In the genomic region with DNA sequence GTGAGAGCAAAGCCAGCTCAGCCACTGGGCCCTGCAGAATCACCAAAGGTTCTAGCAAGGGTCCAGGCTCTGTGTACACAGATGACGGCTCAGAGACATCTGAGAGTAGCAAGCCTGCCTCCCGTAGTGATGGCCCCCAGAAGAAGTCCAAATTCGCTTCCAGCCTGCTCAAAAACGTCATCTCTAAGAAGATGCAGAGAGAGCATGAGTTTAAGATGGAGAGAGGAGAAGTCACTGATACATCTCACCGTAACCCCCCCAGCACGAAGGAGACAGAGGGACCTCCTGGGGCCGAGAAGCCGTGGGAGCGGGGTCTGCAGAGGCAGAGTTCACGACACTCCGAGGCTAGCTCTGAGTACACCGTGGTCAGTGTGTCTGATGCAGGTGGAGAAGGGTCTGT, we compare ENCODE assay signal across 14 mouse cellular contexts. TPM values are rescaled to one million over a fixed set of nuclear protein-coding genes. Genes with fewer than 3 reads are reported as not detected.
A peak's percentile ranks its signal among the peaks of the same experiment; 100 is the strongest.
DNase-seq lines count a peak whose midpoint lies in the region; ATAC-seq and TF ChIP-seq lines count a peak whose summit lies in the region.
"Had no signal": no experiment of that assay in that cellular context is flagged by ENCODE, and none has a peak within 500 bp of the region (broad histone marks: within the 10 kb centered on the region; RNA-seq: fewer than 3 reads in every experiment).

TSS of gene Gm5105 (minus strand) at position 101 of the 400 bp plus-strand sequence.

- H3K27ac ChIP-seq in heart, embryonic 10.5 days = peak within 1 kb of the TSS; percentile 84
- H3K27ac ChIP-seq in kidney, postnatal 0 days = no peak within 1 kb of the TSS
- no peak within 1 kb of the TSS for H3K27ac ChIP-seq in hindbrain, embryonic 15.5 days (replicated peaks)
- H3K27ac ChIP-seq in midbrain, embryonic 16.5 days (ENCODE audit: low read length) = no peak within 1 kb of the TSS
- H3K27ac ChIP-seq: lung, embryonic 15.5 days; neural tube, embryonic 15.5 days had no signal

- H3K27me3 ChIP-seq in heart, embryonic 10.5 days (ENCODE audit: insufficient read depth, poor library complexity, severe bottlenecking) = no peaks in the 10 kb centered on the region
- H3K27me3 ChIP-seq in kidney, postnatal 0 days (ENCODE audit: insufficient read depth, low read length) = no peaks in the 10 kb centered on the region
- H3K27me3 ChIP-seq in hindbrain, embryonic 15.5 days = no peaks in the 10 kb centered on the region
- no peaks in the 10 kb centered on the region for H3K27me3 ChIP-seq in midbrain, embryonic 16.5 days (ENCODE audit: control insufficient read depth, insufficient read depth, low read depth, low read length)
- H3K27me3 ChIP-seq: lung, embryonic 15.5 days; neural tube, embryonic 15.5 days had no signal

- H3K4me1 ChIP-seq in heart, embryonic 10.5 days = peaks cover 82% of the 10 kb centered on the region
- peaks cover 22% of the 10 kb centered on the region for H3K4me1 ChIP-seq in kidney, postnatal 0 days (replicated peaks; ENCODE audit: insufficient read depth, low read length)
- H3K4me1 ChIP-seq in hindbrain, embryonic 15.5 days (replicated peaks) = peaks cover 28% of the 10 kb centered on the region
- H3K4me1 ChIP-seq in midbrain, embryonic 16.5 days (ENCODE audit: control insufficient read depth, insufficient read depth, low read length) = peaks cover 4% of the 10 kb centered on the region; the same call in 1 of the 2 replicates

- no peaks in the 10 kb centered on the region for H3K9me3 ChIP-seq in heart, embryonic 10.5 days
- no peaks in the 10 kb centered on the region for H3K9me3 ChIP-seq in kidney, postnatal 0 days (replicated peaks; ENCODE audit: low read length)
- H3K9me3 ChIP-seq in hindbrain, embryonic 15.5 days = no peaks in the 10 kb centered on the region
- no peaks in the 10 kb centered on the region for H3K9me3 ChIP-seq in midbrain, embryonic 16.5 days (replicated peaks; ENCODE audit: control insufficient read depth, low read length, poor library complexity, severe bottlenecking)
- H3K9me3 ChIP-seq: lung, embryonic 15.5 days; neural tube, embryonic 15.5 days had no signal

- ATAC-seq in kidney, postnatal 0 days (replicated peaks; ENCODE audit: low FRiP score, low read depth) = no peak
- no peak for ATAC-seq in hindbrain, embryonic 15.5 days (ENCODE audit: low FRiP score, low read depth)
- ATAC-seq in midbrain, embryonic 16.5 days = no peak
- ATAC-seq: CD4-positive, CD25-positive, alpha-beta regulatory T cell, adult 4 months had no signal

- DNase-seq in heart, embryonic 10.5 days (ENCODE audit: low spot score) = no peak
- DNase-seq in heart, postnatal 4 days = no peak
- DNase-seq in kidney, postnatal 0 days (ENCODE audit: low spot score) = no peak
- DNase-seq in kidney, postnatal 4 days = no peak
- no peak for DNase-seq in cerebellum, adult 18-20 months
- no peak for DNase-seq in adrenal gland, adult 2 months
- DNase-seq: liver; thymus, postnatal 36 days had no signal

- WGBS in heart, embryonic 10.5 days = 87% methylated on average over 12 of the region's 12 CpGs
- WGBS in kidney, postnatal 0 days = 91% methylated on average over 12 of the region's 12 CpGs
- 90% methylated on average over 12 of the region's 12 CpGs for WGBS in hindbrain, embryonic 15.5 days
- 93% methylated on average over 12 of the region's 12 CpGs for WGBS in midbrain, embryonic 16.5 days

- no peak for TF ChIP-seq CTCF in kidney, postnatal 0 days (IDR thresholded peaks at IDR 0.05; ENCODE audit: low read depth)

- no peaks in the 10 kb centered on the region; the same call in none of the 2 replicates for H3K36me3 ChIP-seq in heart, embryonic 10.5 days
- H3K36me3 ChIP-seq in kidney, postnatal 0 days (ENCODE audit: insufficient read depth, low read length) = no peaks in the 10 kb centered on the region
- H3K36me3 ChIP-seq in hindbrain, embryonic 15.5 days = no peaks in the 10 kb centered on the region
- H3K36me3 ChIP-seq in midbrain, embryonic 16.5 days (ENCODE audit: control insufficient read depth, insufficient read depth, low read length) = no peaks in the 10 kb centered on the region
- H3K36me3 ChIP-seq: lung, embryonic 15.5 days; neural tube, embryonic 15.5 days had no signal

- H3K4me3 ChIP-seq in heart, embryonic 10.5 days = peak within 1 kb of the TSS; percentile 51; the same call in 1 of the 2 replicates
- H3K4me3 ChIP-seq in kidney, postnatal 0 days (replicated peaks; ENCODE audit: low read depth, low read length) = 0 out of 2 replicates have a peak within 1 kb of the TSS, but pooled peaks have one; percentile 7
- H3K4me3 ChIP-seq in hindbrain, embryonic 15.5 days = peak within 1 kb of the TSS; percentile 5; the same call in 1 of the 2 replicates
- no peak within 1 kb of the TSS for H3K4me3 ChIP-seq in midbrain, embryonic 16.5 days (ENCODE audit: low read depth, low read length)
- H3K4me3 ChIP-seq: lung, embryonic 15.5 days; neural tube, embryonic 15.5 days had no signal

- H3K4me2 ChIP-seq in kidney, postnatal 0 days (ENCODE audit: low read length) = peak within 1 kb of the TSS; percentile 53
- H3K4me2 ChIP-seq in hindbrain, embryonic 15.5 days = peak within 1 kb of the TSS; percentile 43
- H3K4me2 ChIP-seq in midbrain, embryonic 16.5 days (ENCODE audit: low read length) = peak within 1 kb of the TSS; percentile 33
- H3K4me2 ChIP-seq: lung, embryonic 15.5 days; neural tube, embryonic 15.5 days had no signal

- H3K9ac ChIP-seq in kidney, postnatal 0 days (ENCODE audit: low read depth, low read length) = no peak within 1 kb of the TSS
- H3K9ac ChIP-seq in hindbrain, embryonic 15.5 days = no peak within 1 kb of the TSS
- no peak within 1 kb of the TSS for H3K9ac ChIP-seq in midbrain, embryonic 16.5 days (ENCODE audit: low read depth, low read length)
- H3K9ac ChIP-seq: lung, embryonic 15.5 days; neural tube, embryonic 15.5 days had no signal

RNA-seq across cellular contexts. Expression of gene Gm5105, which starts in this region (rescaled TPM):
- 0.20 TPM in 1 of 2 replicates, not detected in the other for polyA plus RNA-seq in heart, embryonic 10.5 days (2016; fragmentation: Nextera tagmentation; extraction: Ambion mirVana)
- total RNA-seq in heart, postnatal 4 days (2021) = 1 to 10 TPM in 1 of 2 experiments, under 1 TPM in 1; 0.48 to 1.0 TPM
- polyA plus RNA-seq in kidney, postnatal 0 days (2015; fragmentation: Nextera tagmentation; extraction: Ambion mirVana) = 0.08 and 0.14 TPM in 2 replicates
- 0.18 and 0.26 TPM in 2 replicates for polyA plus RNA-seq in hindbrain, embryonic 15.5 days (2015; fragmentation: Nextera tagmentation; extraction: Ambion mirVana)
- 0.20 and 0.26 TPM in 2 replicates for polyA plus RNA-seq in midbrain, embryonic 16.5 days (2015; fragmentation: Nextera tagmentation; extraction: Ambion mirVana)
- total RNA-seq in adrenal gland, adult 2 months (2021) = not detected
- not detected in 2 replicates for polyA plus RNA-seq in adrenal gland, adult 2 months (2012; rRNA removed)
- total RNA-seq: megakaryocyte-erythroid progenitor cell, adult 5-6 weeks had no signal
- polyA plus RNA-seq: CD4-positive, CD25-positive, alpha-beta regulatory T cell, adult 4 months had no signal
